Comparison of ENCODE assay signal across 7 mouse cellular contexts in genomic region chr4:147442649-147443553, GRCm38 (mm10). TPM values are rescaled to one million over a fixed set of nuclear protein-coding genes. Genes with fewer than 3 reads are reported as not detected.
A peak's percentile ranks its signal among the peaks of the same experiment; 100 is the strongest.
DNase-seq lines count a peak whose midpoint lies in the region; ATAC-seq and TF ChIP-seq lines count a peak whose summit lies in the region.
"Not testable (repeated sequence)": the region's sequence is repeated elsewhere in the genome, so short reads cannot be mapped to it uniquely, and the experiment has no call there.

No protein-coding gene starts in this region.

- not testable (repeated sequence) for TF ChIP-seq POLR2A in brain, embryonic 14.5 days (IDR thresholded peaks at IDR 0.05; ENCODE audit: borderline replicate concordance, extremely low read depth, insufficient read depth, insufficient read length, poor library complexity, severe bottlenecking)

- peak overlapping the region; percentile 69 for H3K27ac ChIP-seq in embryonic facial prominence, embryonic 13.5 days
- H3K27ac ChIP-seq in hindbrain, embryonic 16.5 days (ENCODE audit: low read depth, low read length): peak overlapping the region; percentile 67
- peak overlapping the region; percentile 91 for H3K27ac ChIP-seq in limb, embryonic 10.5 days

- peak overlapping the region; percentile 87 for H3K4me2 ChIP-seq in embryonic facial prominence, embryonic 13.5 days
- H3K4me2 ChIP-seq in hindbrain, embryonic 16.5 days (ENCODE audit: low read length): peak overlapping the region; percentile 90

- ATAC-seq in embryonic facial prominence, embryonic 13.5 days (ENCODE audit: insufficient number of reproducible peaks, insufficient read depth, low FRiP score, low TSS enrichment, low read depth): peak; percentile 91
- ATAC-seq in hindbrain, embryonic 16.5 days: peak; percentile 98

- not testable (repeated sequence) for H3K9me3 ChIP-seq in embryonic facial prominence, embryonic 13.5 days; hindbrain, embryonic 16.5 days (ENCODE audit: control insufficient read depth, low read length); limb, embryonic 10.5 days (replicated peaks)

- H3K4me3 ChIP-seq in embryonic facial prominence, embryonic 13.5 days: peak overlapping the region; percentile 53
- H3K4me3 ChIP-seq in hindbrain, embryonic 16.5 days (ENCODE audit: low read length): peak overlapping the region; percentile 57
- H3K4me3 ChIP-seq in limb, embryonic 10.5 days: peak overlapping the region; percentile 59

- H3K36me3 ChIP-seq in embryonic facial prominence, embryonic 13.5 days; hindbrain, embryonic 16.5 days (ENCODE audit: control insufficient read depth, insufficient read depth, low read length); limb, embryonic 10.5 days: not testable (repeated sequence)

- 9% methylated on average over 52 of the region's 52 CpGs for WGBS in embryonic facial prominence, embryonic 13.5 days
- 11% methylated on average over 52 of the region's 52 CpGs for WGBS in hindbrain, embryonic 16.5 days
- 9% methylated on average over 52 of the region's 52 CpGs for WGBS in limb, embryonic 10.5 days

- TF ChIP-seq CTCF in brain, embryonic 14.5 days (IDR thresholded peaks at IDR 0.05; ENCODE audit: borderline replicate concordance, extremely low read depth, insufficient read depth, insufficient read length): not testable (repeated sequence)

- not testable (repeated sequence) for H3K4me1 ChIP-seq in embryonic facial prominence, embryonic 13.5 days; hindbrain, embryonic 16.5 days (ENCODE audit: control insufficient read depth, insufficient read depth, low read depth, low read length); limb, embryonic 10.5 days

- H3K27me3 ChIP-seq in embryonic facial prominence, embryonic 13.5 days; hindbrain, embryonic 16.5 days (replicated peaks; ENCODE audit: control insufficient read depth, insufficient read depth, low read length); limb, embryonic 10.5 days (ENCODE audit: low read depth, poor library complexity, severe bottlenecking): not testable (repeated sequence)

- peak; percentile 71 for DNase-seq in brain, embryonic 14.5 days (ENCODE audit: low read depth)
- DNase-seq in heart, adult 18-20 months: peak; percentile 50 to 58
- DNase-seq in limb, embryonic 10.5 days (ENCODE audit: low spot score): peak; percentile 86
- DNase-seq in lung, postnatal 14 days: peak; percentile 42
- peak; percentile 45 for DNase-seq in ovary, postnatal 14 days (ENCODE audit: low spot score)

- H3K9ac ChIP-seq in embryonic facial prominence, embryonic 13.5 days: peak overlapping the region; percentile 87
- H3K9ac ChIP-seq in hindbrain, embryonic 16.5 days (ENCODE audit: low read depth, low read length): peak overlapping the region; percentile 84

RNA-seq across cellular contexts. Expression of gene Zfp982, which starts 49.3 kb away (rescaled TPM):
- polyA plus RNA-seq in brain, embryonic 14.5 days (2012; rRNA removed): 0.87 and 1.4 TPM in 2 replicates
- polyA plus RNA-seq in embryonic facial prominence, embryonic 13.5 days (2015; fragmentation: Nextera tagmentation; extraction: Ambion mirVana): 5.5 and 7.6 TPM in 2 replicates
- total RNA-seq in heart, adult 18-20 months (2021): 10 to 100 TPM in 1 of 2 experiments, 1 to 10 TPM in 1; 8.7 to 10.3 TPM
- 4.4 and 5.2 TPM in 2 replicates for polyA plus RNA-seq in hindbrain, embryonic 16.5 days (2015; fragmentation: Nextera tagmentation; extraction: Ambion mirVana)
- 12.3 and 13.5 TPM in 2 replicates for polyA plus RNA-seq in limb, embryonic 10.5 days (2016; fragmentation: Nextera tagmentation; extraction: Ambion mirVana)

Comparison
In these comparisons a context has a peak if more than half of its experiments do, and no peak if none do; other contexts are left out.
1. Peak in every context shown above with its lines: DNase-seq, ATAC-seq, H3K4me3 ChIP-seq and H3K27ac ChIP-seq.